Mouse (Mus musculus) thymus, postnatal 25 days (tissue): ENCODE measurements around the gene Tomm6.
A peak's percentile ranks its signal among the peaks of the same experiment; 100 is the strongest.

Source experiments
- DNase-seq: peaks from one replicate; pipeline ENCODE4 v3.0.0; 2022

The Tomm6 gene

DNA sequence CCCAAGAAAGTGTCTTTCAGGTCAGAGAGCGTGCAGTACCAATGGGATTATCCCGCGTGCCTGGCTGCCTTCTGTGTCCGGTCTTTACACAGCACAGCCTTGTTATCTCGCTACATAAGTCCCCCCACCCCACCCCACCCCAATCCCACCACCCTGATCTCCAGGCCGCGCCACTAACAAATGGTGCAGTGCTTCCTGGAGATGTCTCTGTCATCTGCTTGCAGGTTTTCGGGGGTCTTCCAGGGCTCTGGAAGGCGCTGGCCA is at the start of gene Tomm6:
Gene Tomm6, minus strand, starts transcription at position 43 of the 264 bp plus-strand sequence.
- DNase-seq: no peak

DNA sequence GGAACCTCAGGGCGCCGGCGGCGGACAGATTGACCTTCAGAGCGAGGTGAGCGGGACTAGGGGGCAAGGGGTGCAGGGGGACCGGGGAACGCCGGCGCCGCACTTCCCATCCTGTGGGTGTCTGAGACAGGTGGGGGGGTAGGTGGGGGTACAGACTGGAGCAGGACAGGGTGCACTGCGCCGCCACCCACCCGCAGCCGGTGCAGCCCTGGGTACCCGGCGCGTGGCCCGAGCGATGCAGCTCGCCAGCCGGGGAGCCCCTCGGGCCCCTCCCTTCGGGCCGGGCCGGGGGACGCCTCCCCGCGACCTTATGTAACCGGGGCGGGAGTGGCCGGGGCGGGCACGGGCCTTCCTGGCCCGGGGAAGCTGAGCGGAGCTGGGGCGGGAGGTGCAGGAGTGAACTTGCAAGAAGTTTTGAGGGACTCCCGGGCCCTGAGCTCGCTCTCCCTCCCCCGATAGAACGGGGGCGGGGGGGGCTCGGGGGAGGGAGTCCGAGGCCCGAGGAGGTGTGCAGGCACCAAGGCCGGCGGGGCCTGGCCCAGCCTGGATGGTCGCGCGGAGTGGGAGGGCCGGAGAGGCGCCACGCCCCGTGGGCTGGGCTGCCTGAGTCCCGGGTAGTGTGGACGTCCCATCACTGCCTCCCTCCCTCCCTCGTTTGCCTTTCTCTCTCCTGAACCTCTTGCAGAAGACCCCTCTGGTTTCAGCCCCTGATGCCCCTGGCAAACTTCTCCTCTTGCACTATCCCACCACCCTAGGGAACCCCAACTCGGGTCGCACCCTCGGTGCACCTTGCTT is 49.3 kb upstream of the Tomm6 start:
- DNase-seq: peak; percentile 57

DNA sequence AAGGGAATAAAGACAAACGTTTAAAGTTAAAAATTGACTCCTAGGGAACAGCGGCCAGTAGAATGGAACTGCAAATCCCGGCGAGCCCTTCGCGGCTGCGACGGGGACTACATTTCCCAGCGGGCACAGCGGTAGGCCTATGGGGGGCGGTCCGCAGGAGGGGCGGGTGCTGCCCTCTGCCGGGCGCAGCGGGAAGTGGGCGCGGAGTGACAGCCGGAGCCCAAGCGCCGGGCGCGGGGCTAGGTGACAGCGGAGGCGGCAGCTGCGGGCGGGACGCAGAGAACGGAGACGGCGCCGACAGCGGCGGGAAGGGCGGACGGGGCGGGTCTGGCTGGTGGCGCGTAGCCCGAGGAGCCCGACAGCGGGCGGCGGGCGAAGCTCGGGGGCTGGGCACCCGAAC is 48.7 kb upstream of the Tomm6 start, which contains the start of gene Tfeb:
Gene Tfeb, plus strand, starts transcription at position 175 of the 400 bp plus-strand sequence.
- peak; percentile 99 for DNase-seq

DNA sequence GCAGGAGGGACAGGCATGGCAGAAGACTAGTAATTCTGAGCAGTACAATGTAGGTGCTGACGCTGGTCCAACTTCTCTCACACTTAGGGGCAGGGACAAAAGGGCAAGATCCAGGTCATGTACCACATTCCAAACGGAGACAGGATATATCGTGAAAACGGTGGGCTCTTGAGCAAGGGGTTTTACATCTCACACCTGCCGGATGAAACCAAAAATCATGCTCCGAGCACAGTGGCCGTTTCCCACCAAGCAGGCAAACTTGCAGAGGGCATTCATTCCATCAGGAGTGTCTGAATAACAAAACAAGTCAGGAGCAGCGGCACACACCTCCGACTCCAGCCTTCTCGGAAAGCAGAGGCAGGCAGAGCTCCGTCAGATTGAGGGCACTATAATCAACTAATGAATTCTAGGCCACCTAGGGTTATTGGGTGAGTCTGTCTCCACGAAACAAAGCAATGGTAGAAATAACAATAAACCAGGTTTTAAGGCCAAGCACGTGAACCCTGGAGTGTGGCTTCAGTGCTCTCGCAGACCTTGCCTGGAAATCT is 47.4 kb upstream of the Tomm6 start:
- DNase-seq: no peak

DNA sequence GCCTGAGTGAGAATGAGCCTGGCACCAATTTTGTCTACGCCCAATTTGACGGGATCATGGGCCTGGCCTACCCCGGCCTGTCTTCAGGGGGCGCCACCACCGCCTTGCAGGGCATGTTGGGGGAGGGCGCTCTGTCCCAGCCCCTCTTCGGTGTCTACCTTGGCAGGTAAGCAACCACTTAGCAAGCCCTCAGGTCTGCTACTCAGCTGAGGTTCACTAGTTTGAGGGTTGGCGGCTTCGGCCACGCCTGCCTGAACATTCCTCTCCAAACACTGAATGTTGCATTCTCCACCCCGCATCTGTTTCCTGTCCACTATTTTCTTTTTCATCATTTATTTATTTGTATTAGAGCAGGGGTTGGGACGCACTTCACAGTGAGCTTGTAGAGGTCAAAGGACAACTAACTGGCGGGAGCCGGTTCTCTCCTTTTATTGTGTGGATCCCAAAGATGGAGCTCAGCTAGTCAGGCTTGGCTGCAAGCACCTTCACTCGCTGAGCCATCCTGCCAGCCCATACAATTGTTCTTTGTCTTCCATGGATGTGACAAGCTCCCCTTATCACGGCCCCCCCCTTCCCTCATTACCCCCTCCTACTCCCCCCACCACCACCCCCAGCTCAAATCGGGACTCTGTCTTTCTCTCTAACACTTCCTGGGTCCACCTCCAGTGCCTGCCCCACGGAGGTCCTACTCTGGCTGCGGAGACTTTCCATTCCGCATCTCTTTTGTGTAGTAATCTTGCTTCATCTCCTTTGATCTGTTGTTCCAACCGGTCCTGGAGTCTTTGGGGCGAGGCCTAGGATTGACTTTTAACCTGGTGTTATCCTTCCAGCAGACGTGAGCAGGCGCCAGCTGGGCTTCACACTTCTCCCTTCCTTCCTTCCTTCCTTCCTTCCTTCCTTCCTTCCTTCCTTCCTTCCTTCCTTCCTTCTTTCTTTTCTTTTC is 42.7 kb upstream of the Tomm6 start:
- DNase-seq: no peak

DNA sequence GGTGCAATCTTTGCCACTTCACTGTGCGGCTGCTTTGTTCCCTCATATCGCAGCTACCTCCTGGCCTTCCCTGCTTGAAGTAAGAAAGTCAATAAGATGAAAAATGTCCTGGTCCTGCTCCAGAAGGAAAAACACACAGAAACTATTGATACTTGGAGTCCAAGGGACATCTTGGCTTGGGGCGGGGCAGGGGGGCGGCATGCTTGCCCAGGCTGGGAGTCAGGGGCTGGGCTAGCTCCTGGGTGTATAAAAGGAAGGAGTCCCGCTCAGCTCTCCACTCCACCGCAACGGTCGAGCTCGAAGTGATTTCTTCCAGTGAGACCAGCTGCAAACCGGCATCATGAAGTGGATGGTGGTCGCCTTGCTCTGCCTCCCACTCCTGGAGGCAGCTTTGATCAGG is 38.4 kb upstream of the Tomm6 start, which contains the start of gene Pgc:
Gene Pgc, plus strand, starts transcription at position 277 of the 400 bp plus-strand sequence.
- no peak for DNase-seq

DNA sequence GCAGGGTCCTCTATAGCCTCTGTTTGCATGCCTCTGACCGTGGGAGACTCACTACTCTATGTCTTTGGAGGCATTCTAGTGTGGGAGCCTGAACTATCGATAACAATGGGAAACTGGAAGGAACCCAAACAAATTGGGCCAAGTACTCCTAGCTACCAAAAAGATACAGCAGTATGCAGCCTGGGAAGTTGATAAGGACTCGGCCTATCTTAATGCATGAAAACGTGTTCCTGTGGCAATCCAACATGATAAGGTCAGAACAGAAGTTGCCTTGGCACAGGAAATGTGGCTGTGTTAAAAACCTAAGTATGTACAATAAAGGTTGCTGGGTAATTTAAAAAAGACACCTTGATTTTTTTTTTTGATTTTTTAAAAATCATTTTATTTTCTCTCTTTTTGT is 33.0 kb upstream of the Tomm6 start:
- DNase-seq: no peak

DNA sequence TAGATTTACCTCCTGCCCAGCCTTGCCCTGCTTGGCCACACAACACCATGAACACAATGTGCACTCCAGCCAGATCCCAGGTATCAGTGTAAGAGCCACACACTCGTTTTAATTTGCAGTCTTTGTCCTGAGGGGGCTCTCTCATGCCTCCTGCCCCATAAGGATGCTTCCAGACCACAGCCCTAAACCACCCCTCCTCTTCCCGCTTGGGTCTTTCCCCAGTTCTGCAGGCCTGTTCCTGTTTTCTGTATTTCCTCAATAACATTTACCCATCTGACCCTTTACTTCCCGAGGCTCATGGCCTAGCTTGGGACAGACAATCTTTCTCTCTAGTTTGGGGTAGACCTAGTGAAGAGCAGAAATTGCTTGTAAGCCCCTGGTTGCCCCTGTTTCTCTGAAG is 26.9 kb upstream of the Tomm6 start:
- no peak for DNase-seq

DNA sequence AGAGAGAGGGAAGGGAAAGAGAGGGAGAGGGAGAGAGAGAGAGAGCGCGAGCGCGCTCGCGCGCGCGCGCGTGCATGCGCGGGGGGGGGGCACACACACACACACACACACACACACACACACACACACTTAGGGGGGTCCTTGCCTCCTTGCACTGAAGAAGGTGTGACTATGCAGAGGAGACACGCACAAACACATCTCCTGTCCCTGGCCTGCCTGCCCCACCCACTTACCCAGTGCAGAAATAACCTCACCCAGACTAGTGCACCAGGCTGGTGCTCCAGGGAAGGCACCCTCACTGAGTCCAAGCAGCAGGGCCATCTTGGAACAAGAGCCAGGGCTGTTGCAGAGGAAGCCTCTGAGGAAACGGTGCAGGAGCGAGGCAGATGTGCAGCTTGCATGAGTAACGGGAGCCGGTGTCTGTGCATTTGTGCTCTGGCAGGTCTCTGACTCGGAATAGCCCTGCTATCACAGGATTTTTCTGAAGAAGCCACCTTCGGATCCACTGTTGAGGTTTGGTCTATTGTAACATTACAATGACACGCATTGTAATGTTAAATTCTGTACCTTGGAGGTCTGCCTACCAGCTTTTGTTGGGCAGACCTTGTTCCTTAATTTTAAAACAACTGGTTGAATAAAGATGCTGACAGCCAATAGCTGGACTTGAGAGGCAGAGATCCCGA is 24.8 kb upstream of the Tomm6 start:
- DNase-seq: no peak

DNA sequence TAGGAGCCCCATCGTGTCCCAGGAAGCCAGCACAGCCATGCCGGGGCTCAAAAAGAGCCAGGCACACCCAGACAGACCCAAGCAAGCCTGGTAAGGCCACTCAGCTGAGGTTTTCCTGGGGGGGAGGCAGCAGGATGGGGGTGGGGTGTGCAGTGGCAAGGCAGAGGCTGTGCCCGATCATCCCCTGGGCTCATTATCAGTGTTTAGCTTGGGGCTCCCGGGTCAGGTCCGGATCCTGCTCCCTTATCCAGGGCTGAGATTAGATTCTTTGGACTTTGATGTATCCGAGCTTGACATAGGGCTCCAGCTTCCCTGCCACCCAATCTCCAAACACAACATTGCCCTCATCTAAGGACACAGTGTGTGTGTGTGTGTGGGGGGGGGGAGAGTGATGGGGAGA is 23.7 kb upstream of the Tomm6 start:
- no peak for DNase-seq

DNA sequence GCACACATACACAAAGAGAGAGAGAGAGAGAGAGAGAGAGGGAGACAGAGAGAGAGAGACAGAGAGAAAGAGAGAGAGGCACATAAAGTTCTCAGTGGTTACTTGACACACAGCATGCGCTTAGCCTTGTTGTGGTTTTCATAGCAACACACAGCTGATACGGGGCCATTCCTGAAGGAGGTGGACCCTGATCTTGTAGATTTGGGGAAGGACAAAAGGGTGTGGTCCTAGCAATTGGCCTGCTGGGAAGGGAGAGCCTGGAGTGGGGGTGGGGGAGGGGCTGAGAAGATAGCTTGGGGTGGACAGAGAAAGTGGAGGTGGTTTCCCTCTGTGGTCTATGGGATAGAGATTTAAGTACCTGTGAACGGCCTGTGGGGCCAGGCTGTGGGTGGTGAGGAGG is 21.9 kb upstream of the Tomm6 start:
- DNase-seq: no peak

DNA sequence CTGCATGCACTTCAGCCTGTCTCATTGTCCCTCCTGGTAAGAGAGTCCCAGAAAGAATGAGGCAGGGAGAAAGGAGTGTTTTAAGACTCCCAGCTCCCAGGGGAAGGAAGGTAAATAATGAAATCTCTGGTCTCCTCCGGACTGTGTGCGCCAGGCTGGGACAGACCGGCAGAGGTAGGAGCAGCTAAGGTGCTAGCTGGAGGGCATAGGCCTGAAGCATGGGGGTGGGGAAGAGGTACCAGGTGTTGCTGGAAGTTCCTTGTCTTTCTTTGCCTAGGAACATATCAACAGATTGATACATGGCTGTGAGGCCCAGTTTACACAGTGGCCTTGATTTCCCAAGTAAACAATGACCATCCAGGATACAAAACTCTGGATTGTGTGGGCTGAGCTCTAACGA is 20.8 kb upstream of the Tomm6 start:
- no peak for DNase-seq

DNA sequence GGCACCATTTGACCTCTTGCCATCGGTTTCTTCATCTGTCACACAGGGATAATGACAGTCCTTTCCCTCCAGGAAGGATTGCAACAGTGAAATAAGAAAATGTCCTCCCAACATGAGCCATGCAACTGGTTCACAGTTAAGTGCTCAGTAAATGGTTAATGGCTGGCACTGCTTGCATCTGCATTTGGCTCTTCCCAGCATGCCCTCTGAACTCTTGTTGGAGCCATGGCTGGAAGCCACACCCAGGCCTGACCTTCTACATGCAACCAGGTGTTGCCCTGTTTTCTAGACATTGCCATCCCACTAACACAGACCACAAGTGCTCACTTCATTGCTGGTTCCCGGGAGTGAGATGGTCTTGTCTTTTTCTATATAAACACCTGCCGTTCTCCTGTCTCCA is 19.8 kb upstream of the Tomm6 start:
- no peak for DNase-seq

DNA sequence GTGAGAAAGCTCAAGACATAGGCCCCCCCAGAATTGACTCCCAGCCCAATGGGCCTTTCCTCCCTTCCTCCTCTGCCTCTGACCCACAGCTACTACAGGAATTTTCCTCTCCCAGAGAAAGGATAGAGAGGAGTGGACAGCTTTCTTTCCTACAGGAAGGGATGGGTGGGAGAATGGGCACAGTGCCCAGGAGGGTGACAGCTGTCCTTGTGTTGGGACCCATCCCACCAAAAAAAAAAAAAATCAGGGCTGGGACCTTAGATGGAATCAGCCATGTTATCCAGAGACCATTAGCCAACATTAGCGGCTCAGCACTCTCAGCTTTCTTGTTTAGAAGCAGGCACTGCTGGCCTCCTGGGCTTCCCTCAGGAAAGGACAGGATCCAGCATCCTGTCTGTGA is 18.0 kb upstream of the Tomm6 start:
- DNase-seq: no peak

DNA sequence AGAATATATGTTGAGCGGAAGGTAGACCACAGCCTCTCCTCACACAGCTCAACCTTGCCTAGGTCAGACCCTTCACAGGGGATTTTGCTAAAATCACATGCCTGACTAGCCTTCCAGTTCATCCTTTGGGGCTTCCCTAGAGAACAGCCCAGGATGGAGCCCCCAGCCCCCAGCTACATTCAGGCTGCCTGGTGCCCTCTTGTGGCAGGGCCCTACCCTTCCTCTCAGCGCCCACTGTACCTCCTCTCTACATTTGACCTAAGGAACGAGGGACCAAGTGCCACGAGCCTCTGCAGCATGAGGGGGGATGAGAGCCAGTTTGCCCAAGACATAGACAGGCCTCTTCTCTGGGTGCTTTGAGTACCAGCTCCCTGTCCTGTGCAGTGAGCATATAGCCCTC is 16.5 kb upstream of the Tomm6 start:
- DNase-seq: peak; percentile 23

DNA sequence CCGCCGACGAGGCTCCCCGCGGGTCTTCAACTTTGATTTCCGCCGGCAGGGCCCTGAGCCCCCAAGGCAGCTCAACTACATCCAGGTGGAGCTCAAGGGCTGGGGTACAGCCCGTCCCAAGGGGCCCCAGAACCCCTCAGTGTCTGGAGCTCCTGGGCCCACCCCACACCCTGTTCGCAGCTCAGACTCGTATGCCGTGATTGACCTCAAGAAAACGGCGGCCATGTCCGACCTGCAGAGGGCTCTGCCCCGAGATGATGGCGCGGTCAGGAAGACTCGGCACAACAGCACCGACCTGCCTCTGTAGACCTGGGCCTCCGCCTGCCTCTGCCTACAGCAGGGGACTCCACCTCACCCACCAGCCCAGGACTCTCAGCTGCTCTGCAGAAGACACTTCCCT is 15.4 kb upstream of the Tomm6 start:
- no peak for DNase-seq

DNA sequence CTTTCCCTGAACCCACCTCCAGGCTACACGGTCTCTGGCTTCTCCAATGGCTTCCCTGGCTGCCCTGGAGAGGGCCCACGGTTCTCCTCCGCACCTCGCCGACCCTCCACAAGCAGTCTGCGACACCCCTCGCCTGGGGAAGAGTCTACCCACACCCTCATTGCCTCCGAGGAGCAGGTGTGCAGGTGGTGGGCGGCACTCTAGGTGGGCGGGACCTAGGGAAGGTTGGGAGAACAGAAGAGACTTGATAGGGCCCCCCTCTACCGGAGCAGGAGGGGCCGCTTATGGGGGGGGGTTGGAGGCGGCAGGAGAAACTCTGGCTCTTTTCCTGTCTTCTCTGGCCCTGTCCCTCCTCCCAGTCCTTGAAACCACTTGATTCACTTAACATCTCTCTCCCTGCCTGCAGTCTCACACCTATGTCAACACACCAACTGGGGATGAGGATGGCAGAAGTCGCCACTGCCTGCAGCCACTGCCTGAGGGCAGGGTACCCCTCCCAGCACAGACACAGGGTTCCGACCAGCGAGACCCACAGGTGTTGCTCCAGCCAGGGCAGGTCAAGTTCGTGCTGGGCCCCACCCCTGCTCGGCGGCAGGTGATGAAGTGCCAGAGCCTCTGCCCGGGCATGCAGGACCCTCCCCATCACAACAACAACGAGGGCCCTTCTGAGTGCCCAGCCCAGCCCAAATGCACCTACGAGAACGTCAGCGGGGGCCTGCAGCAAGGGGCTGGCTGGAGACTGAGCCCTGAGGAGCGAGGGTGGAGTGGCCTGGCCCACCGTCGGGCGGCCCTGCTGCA is 14.6 kb upstream of the Tomm6 start:
- DNase-seq: no peak

DNA sequence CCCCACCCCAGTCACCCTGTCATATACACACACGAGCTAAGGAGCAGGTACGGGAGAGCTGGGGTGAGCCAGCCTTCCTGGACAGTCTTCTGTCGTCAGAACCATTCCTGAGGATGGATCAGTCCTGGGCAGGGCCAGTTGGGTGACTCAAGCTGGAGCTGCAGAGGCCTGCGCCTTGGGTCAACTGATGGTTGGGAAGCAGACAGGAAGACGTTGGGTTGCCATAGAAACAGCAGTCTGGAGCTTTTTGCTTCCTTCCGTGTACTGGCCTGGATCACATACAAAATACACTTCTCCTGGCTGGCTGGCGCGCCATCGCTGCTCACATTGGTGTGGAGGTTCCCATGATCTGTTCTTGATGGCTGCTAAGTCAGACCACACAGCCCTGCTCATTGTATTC is 13.6 kb upstream of the Tomm6 start:
- no peak for DNase-seq

DNA sequence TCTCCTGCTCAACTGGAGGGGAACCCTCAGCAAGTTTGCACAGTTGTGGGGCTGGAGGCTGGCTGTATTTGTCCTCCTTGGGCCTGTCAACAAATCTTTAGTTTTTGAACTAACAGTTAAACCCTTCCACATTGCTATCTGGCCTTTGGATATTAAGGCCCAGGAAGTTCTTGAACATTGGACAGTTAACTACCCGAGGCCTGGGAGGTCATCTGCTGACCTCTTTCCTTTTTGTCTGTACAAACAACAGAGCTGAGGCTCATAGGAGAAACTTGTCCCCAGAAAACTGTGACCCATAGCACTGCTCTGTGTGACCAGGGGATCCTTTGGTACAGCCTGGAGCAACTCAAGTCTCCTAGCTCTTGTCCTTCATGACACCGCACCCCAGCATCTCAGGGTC is 10.9 kb upstream of the Tomm6 start:
- DNase-seq: no peak

DNA sequence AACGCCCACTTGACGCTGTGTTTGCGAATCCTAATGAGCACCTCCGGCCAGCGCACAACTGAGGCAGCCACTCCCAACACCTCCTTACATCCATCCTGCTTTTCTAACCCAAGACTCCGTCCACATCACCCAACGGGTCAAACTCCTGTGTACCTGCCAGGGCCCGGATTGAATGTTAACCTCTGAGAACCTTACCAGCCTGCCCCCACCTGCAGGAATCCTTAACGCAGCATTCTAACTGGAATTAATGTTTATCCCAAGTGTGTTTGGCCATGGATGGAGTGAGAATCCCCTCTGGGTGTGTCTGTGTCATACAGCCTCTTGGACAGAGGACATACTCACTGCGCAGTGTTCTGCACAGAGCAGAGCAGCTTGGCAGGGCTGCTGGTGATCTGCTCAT is 10.0 kb upstream of the Tomm6 start:
- DNase-seq: no peak

DNA sequence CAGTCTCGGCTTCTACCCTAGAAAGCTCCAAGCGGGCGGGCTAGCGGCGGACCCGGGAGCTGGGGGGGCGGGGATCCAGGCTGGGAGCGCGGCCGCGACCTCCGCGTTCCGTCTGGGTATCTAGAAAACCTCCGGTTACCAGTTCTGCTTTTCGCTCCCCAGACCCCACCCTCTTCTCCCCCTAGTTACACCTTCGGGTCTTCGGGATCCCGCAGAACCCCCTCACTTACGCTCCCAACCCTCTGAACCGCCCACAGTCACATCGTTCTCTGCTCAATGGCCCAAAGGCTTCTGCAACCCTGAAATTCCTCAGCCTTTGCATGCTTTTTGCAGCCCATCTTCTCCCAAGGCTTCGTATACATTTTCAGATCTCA is 7.1 kb upstream of the Tomm6 start:
- no peak for DNase-seq

DNA sequence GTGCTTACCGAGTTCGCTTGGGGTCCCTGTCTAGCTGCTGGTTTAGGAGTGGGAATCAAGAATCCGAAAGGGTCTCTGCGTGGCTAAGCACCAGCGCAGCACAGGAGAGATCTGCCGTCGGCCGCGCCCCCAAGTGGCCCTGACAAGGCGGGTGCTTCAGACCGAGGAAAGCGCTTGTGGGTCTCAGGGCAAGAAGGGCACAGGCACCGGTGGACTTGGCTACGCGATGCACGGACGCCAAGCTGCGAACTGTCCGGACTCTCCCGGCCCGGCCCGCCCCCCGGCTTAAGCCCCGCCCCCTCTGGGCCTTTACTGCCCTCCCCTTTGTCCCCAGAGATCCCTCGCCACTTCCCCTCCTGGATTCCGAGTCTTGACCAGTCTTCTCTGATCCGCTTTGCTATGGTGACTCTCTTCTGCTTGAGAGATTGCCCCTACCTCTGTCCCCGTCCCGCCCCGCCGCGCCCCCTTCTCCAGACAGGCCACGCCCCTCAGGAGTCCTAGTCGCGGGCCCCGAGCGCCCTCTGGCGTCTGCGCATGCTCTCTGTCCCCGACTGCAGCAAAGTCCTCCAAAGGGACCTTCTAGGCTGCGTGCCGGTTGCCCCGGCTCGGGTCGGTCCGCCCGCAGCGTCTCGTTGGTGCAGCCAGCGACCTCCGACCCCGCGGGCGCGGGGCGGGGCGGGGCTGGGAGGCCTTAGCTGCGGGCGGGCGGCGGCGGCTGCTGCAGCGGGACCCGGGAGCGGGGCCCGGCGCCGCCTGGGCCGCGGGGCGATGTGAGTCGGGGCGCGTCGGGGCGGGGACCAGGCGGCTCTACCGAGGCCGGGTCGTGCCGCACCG is 6.5 kb upstream of the Tomm6 start, which contains the start of gene Prickle4:
Gene Prickle4, minus strand, starts transcription at position 234 of the 834 bp plus-strand sequence.
- peak; percentile 97 for DNase-seq
